ENCODE assay signal across 13 mouse cellular contexts in genomic region chr14:23684463-23685066, GRCm38 (mm10).
A peak's percentile ranks its signal among the peaks of the same experiment; 100 is the strongest.
DNase-seq lines count a peak whose midpoint lies in the region; ATAC-seq and TF ChIP-seq lines count a peak whose summit lies in the region.
"Had no signal": no experiment of that assay in that cellular context is flagged by ENCODE, and none has a peak within 500 bp of the region (broad histone marks: within the 10 kb centered on the region; RNA-seq: fewer than 3 reads in every experiment).

No protein-coding gene starts in this region.

- H3K4me1 ChIP-seq in cerebellum, adult 2 months (ENCODE audit: control insufficient read depth, insufficient read depth, low read length), result no peaks in the 10 kb centered on the region
- no peaks in the 10 kb centered on the region for H3K4me1 ChIP-seq in intestine, postnatal 0 days (replicated peaks; ENCODE audit: control insufficient read depth, insufficient read depth, low read length)
- H3K4me1 ChIP-seq in intestine, embryonic 15.5 days (replicated peaks), result no peaks in the 10 kb centered on the region
- no peaks in the 10 kb centered on the region for H3K4me1 ChIP-seq in midbrain, embryonic 14.5 days (ENCODE audit: control insufficient read depth, insufficient read depth, low read length)
- H3K4me1 ChIP-seq in midbrain, embryonic 13.5 days (replicated peaks), result no peaks in the 10 kb centered on the region
- H3K4me1 ChIP-seq: forebrain, embryonic 15.5 days; hindbrain, embryonic 13.5 days had no signal

- no peak for DNase-seq in cerebellum, adult 2 months
- peak; percentile 29 for DNase-seq in midbrain, embryonic 14.5 days
- DNase-seq in retina, postnatal 1 day, result peak; percentile 5
- no peak for DNase-seq in ovary, postnatal 36 days (ENCODE audit: low spot score)
- DNase-seq: lung, postnatal 14 days had no signal

- no peak overlapping the region for H3K4me3 ChIP-seq in cerebellum, adult 2 months (replicated peaks; ENCODE audit: insufficient read depth, low read depth, low read length)
- H3K4me3 ChIP-seq in intestine, postnatal 0 days (ENCODE audit: low read depth, low read length), result no peak overlapping the region
- no peak overlapping the region for H3K4me3 ChIP-seq in intestine, embryonic 15.5 days (replicated peaks)
- H3K4me3 ChIP-seq in midbrain, embryonic 14.5 days (replicated peaks; ENCODE audit: low read depth, low read length), result no peak overlapping the region
- H3K4me3 ChIP-seq in midbrain, embryonic 13.5 days (replicated peaks), result no peak overlapping the region
- H3K4me3 ChIP-seq: embryonic facial prominence, embryonic 12.5 days; forebrain, embryonic 15.5 days; hindbrain, embryonic 13.5 days; limb, embryonic 15.5 days had no signal

- H3K9me3 ChIP-seq in intestine, postnatal 0 days (ENCODE audit: control insufficient read depth), result no peaks in the 10 kb centered on the region
- no peaks in the 10 kb centered on the region for H3K9me3 ChIP-seq in intestine, embryonic 15.5 days
- no peaks in the 10 kb centered on the region for H3K9me3 ChIP-seq in midbrain, embryonic 14.5 days (ENCODE audit: control insufficient read depth, low read length)
- no peaks in the 10 kb centered on the region for H3K9me3 ChIP-seq in midbrain, embryonic 13.5 days
- H3K9me3 ChIP-seq: embryonic facial prominence, embryonic 12.5 days; forebrain, embryonic 15.5 days; hindbrain, embryonic 13.5 days; limb, embryonic 15.5 days had no signal

- H3K4me2 ChIP-seq in intestine, postnatal 0 days (replicated peaks; ENCODE audit: low read depth), result no peak overlapping the region
- H3K4me2 ChIP-seq in intestine, embryonic 15.5 days (replicated peaks), result no peak overlapping the region
- H3K4me2 ChIP-seq in midbrain, embryonic 14.5 days (ENCODE audit: low read length), result no peak overlapping the region
- H3K4me2 ChIP-seq in midbrain, embryonic 13.5 days (replicated peaks), result no peak overlapping the region
- H3K4me2 ChIP-seq: embryonic facial prominence, embryonic 12.5 days; forebrain, embryonic 15.5 days; hindbrain, embryonic 13.5 days; limb, embryonic 15.5 days had no signal

- no peak overlapping the region for H3K9ac ChIP-seq in intestine, postnatal 0 days (ENCODE audit: low read depth, low read length)
- no peak overlapping the region for H3K9ac ChIP-seq in intestine, embryonic 15.5 days
- no peak overlapping the region for H3K9ac ChIP-seq in midbrain, embryonic 14.5 days (replicated peaks; ENCODE audit: low read length)
- H3K9ac ChIP-seq in midbrain, embryonic 13.5 days (replicated peaks), result no peak overlapping the region
- H3K9ac ChIP-seq: embryonic facial prominence, embryonic 12.5 days; forebrain, embryonic 15.5 days; hindbrain, embryonic 13.5 days; limb, embryonic 15.5 days had no signal

- H3K27me3 ChIP-seq in cerebellum, adult 2 months (ENCODE audit: control insufficient read depth, insufficient read depth, low read length), result no peaks in the 10 kb centered on the region; the same call in 1 of the 2 replicates
- no peaks in the 10 kb centered on the region for H3K27me3 ChIP-seq in intestine, postnatal 0 days (replicated peaks; ENCODE audit: control insufficient read depth, insufficient read depth, low read length)
- no peaks in the 10 kb centered on the region for H3K27me3 ChIP-seq in intestine, embryonic 15.5 days (replicated peaks)
- no peaks in the 10 kb centered on the region for H3K27me3 ChIP-seq in midbrain, embryonic 14.5 days (ENCODE audit: control insufficient read depth, insufficient read depth, low read length)
- H3K27me3 ChIP-seq in midbrain, embryonic 13.5 days, result no peaks in the 10 kb centered on the region
- H3K27me3 ChIP-seq: embryonic facial prominence, embryonic 12.5 days; forebrain, embryonic 15.5 days; hindbrain, embryonic 13.5 days; limb, embryonic 15.5 days had no signal

- 0 out of 2 replicates have a peak, but pooled peaks have one; percentile 38 for ATAC-seq in cerebellum, adult (ENCODE audit: insufficient number of reproducible peaks, low FRiP score, low TSS enrichment)
- no peak for ATAC-seq in intestine, postnatal 0 days
- ATAC-seq in intestine, embryonic 15.5 days, result no peak
- no peak for ATAC-seq in midbrain, embryonic 14.5 days (ENCODE audit: low FRiP score, low TSS enrichment)
- no peak for ATAC-seq in midbrain, embryonic 13.5 days
- ATAC-seq: forebrain, embryonic 15.5 days had no signal

- WGBS in cerebellum, adult 2 months, result 9% methylated on average over 3 of the region's 3 CpGs
- 43% methylated on average over 3 of the region's 3 CpGs for WGBS in intestine, postnatal 0 days
- 30% methylated on average over 3 of the region's 3 CpGs for WGBS in intestine, embryonic 15.5 days
- 63% methylated on average over 3 of the region's 3 CpGs for WGBS in midbrain, embryonic 14.5 days
- WGBS in midbrain, embryonic 13.5 days, result 63% methylated on average over 3 of the region's 3 CpGs

- no peak for TF ChIP-seq CTCF in cerebellum, adult 2 months (IDR thresholded peaks at IDR 0.05; ENCODE audit: borderline replicate concordance, insufficient read depth, low read depth, low read length)
- peak; percentile 55 for TF ChIP-seq CTCF in intestine, postnatal 0 days (IDR thresholded peaks at IDR 0.05; ENCODE audit: low read depth)

- TF ChIP-seq POLR2A in cerebellum, adult 2 months (IDR thresholded peaks at IDR 0.05; ENCODE audit: borderline replicate concordance, insufficient read depth, low read length), result no peak

- no peaks in the 10 kb centered on the region for H3K36me3 ChIP-seq in intestine, postnatal 0 days (ENCODE audit: control insufficient read depth, insufficient read depth)
- no peaks in the 10 kb centered on the region for H3K36me3 ChIP-seq in intestine, embryonic 15.5 days
- H3K36me3 ChIP-seq in midbrain, embryonic 14.5 days (ENCODE audit: control insufficient read depth, insufficient read depth, low read length), result no peaks in the 10 kb centered on the region
- H3K36me3 ChIP-seq in midbrain, embryonic 13.5 days, result no peaks in the 10 kb centered on the region
- H3K36me3 ChIP-seq: embryonic facial prominence, embryonic 12.5 days; forebrain, embryonic 15.5 days; hindbrain, embryonic 13.5 days; limb, embryonic 15.5 days had no signal

- H3K27ac ChIP-seq in cerebellum, adult 2 months (ENCODE audit: insufficient read depth, low read length), result no peak overlapping the region
- H3K27ac ChIP-seq in intestine, postnatal 0 days (ENCODE audit: low read depth, low read length), result no peak overlapping the region
- H3K27ac ChIP-seq in intestine, embryonic 15.5 days, result no peak overlapping the region
- H3K27ac ChIP-seq in midbrain, embryonic 14.5 days (replicated peaks; ENCODE audit: low read depth, low read length), result no peak overlapping the region
- H3K27ac ChIP-seq in midbrain, embryonic 13.5 days, result no peak overlapping the region
- H3K27ac ChIP-seq: embryonic facial prominence, embryonic 12.5 days; forebrain, embryonic 15.5 days; hindbrain, embryonic 13.5 days; limb, embryonic 15.5 days had no signal

Comparison
In these comparisons a context has a peak if more than half of its experiments do, and no peak if none do; other contexts are left out.
1. DNase-seq: peak in midbrain, embryonic 14.5 days (single experiment) and retina, postnatal 1 day (single experiment); none in cerebellum, adult 2 months (0 of 2) and ovary, postnatal 36 days (single experiment).